In genomic region chr13:31172580-31172979, GRCm38 (mm10) we compare ENCODE assay signal across 19 mouse cellular contexts.
A peak's percentile ranks its signal among the peaks of the same experiment; 100 is the strongest.
DNase-seq lines count a peak whose midpoint lies in the region; ATAC-seq and TF ChIP-seq lines count a peak whose summit lies in the region.
"Had no signal": no experiment of that assay in that cellular context is flagged by ENCODE, and none has a peak within 500 bp of the region (broad histone marks: within the 10 kb centered on the region; RNA-seq: fewer than 3 reads in every experiment).

No protein-coding gene starts in this region.

- H3K4me3 ChIP-seq in stomach, embryonic 14.5 days (ENCODE audit: low read depth, low read length) = no peak overlapping the region
- H3K4me3 ChIP-seq in stomach, embryonic 15.5 days (replicated peaks) = no peak overlapping the region
- H3K4me3 ChIP-seq in stomach, postnatal 0 days (ENCODE audit: low read depth, low read length) = no peak overlapping the region
- H3K4me3 ChIP-seq in hindbrain, embryonic 10.5 days = no peak overlapping the region
- H3K4me3 ChIP-seq: embryonic facial prominence, embryonic 10.5 days; embryonic facial prominence, embryonic 12.5 days; forebrain, embryonic 13.5 days; forebrain, embryonic 15.5 days had no signal

- no peaks in the 10 kb centered on the region for H3K36me3 ChIP-seq in stomach, embryonic 14.5 days (ENCODE audit: control insufficient read depth, insufficient read depth, low read length)
- H3K36me3 ChIP-seq in stomach, embryonic 15.5 days = no peaks in the 10 kb centered on the region
- no peaks in the 10 kb centered on the region for H3K36me3 ChIP-seq in stomach, postnatal 0 days (ENCODE audit: control insufficient read depth, insufficient read depth, low read length)
- H3K36me3 ChIP-seq in hindbrain, embryonic 10.5 days = no peaks in the 10 kb centered on the region
- H3K36me3 ChIP-seq: embryonic facial prominence, embryonic 10.5 days; embryonic facial prominence, embryonic 12.5 days; forebrain, embryonic 15.5 days had no signal

- no peaks in the 10 kb centered on the region for H3K9me3 ChIP-seq in stomach, embryonic 14.5 days (ENCODE audit: control insufficient read depth, low read depth, low read length)
- H3K9me3 ChIP-seq in stomach, embryonic 15.5 days = no peaks in the 10 kb centered on the region
- H3K9me3 ChIP-seq in stomach, postnatal 0 days (ENCODE audit: control insufficient read depth, low read length) = no peaks in the 10 kb centered on the region
- H3K9me3 ChIP-seq in hindbrain, embryonic 10.5 days = no peaks in the 10 kb centered on the region
- H3K9me3 ChIP-seq: embryonic facial prominence, embryonic 10.5 days; embryonic facial prominence, embryonic 12.5 days; forebrain, embryonic 13.5 days; forebrain, embryonic 15.5 days had no signal

- H3K4me1 ChIP-seq in stomach, embryonic 14.5 days (ENCODE audit: control insufficient read depth, insufficient read depth, low read length) = no peaks in the 10 kb centered on the region
- H3K4me1 ChIP-seq in stomach, embryonic 15.5 days = no peaks in the 10 kb centered on the region
- H3K4me1 ChIP-seq in stomach, postnatal 0 days (replicated peaks; ENCODE audit: control insufficient read depth, insufficient read depth) = no peaks in the 10 kb centered on the region
- H3K4me1 ChIP-seq in hindbrain, embryonic 10.5 days (replicated peaks) = no peaks in the 10 kb centered on the region
- H3K4me1 ChIP-seq: embryonic facial prominence, embryonic 10.5 days; embryonic facial prominence, embryonic 12.5 days; forebrain, embryonic 13.5 days; forebrain, embryonic 15.5 days had no signal

- H3K9ac ChIP-seq in stomach, embryonic 14.5 days (replicated peaks; ENCODE audit: low read depth, low read length) = no peak overlapping the region
- H3K9ac ChIP-seq in stomach, embryonic 15.5 days = no peak overlapping the region
- H3K9ac ChIP-seq in stomach, postnatal 0 days (ENCODE audit: low read length) = no peak overlapping the region
- H3K9ac ChIP-seq: embryonic facial prominence, embryonic 12.5 days; forebrain, embryonic 13.5 days; forebrain, embryonic 15.5 days; forebrain, postnatal 0 days had no signal

- no peak overlapping the region for H3K4me2 ChIP-seq in stomach, embryonic 14.5 days (replicated peaks; ENCODE audit: low read depth, low read length)
- no peak overlapping the region for H3K4me2 ChIP-seq in stomach, embryonic 15.5 days
- H3K4me2 ChIP-seq in stomach, postnatal 0 days (replicated peaks; ENCODE audit: low read depth) = no peak overlapping the region
- H3K4me2 ChIP-seq: embryonic facial prominence, embryonic 12.5 days; forebrain, embryonic 13.5 days; forebrain, embryonic 15.5 days had no signal

- no peak for TF ChIP-seq EP300 in stomach, postnatal 0 days (optimal IDR thresholded peaks at IDR 0.05)

- peak; percentile 91 for ATAC-seq in stomach, embryonic 14.5 days (ENCODE audit: insufficient number of reproducible peaks, insufficient read depth, low FRiP score, low read depth)
- peak; percentile 90 for ATAC-seq in stomach, embryonic 15.5 days (ENCODE audit: insufficient read depth, low FRiP score, low read depth)
- ATAC-seq in stomach, postnatal 0 days (ENCODE audit: low FRiP score, low TSS enrichment) = peak; percentile 95
- ATAC-seq: forebrain, embryonic 13.5 days; forebrain, embryonic 15.5 days; forebrain, postnatal 0 days had no signal

- H3K27ac ChIP-seq in stomach, embryonic 14.5 days (ENCODE audit: low read length) = no peak overlapping the region
- H3K27ac ChIP-seq in stomach, embryonic 15.5 days = no peak overlapping the region
- H3K27ac ChIP-seq in stomach, postnatal 0 days (replicated peaks) = no peak overlapping the region
- no peak overlapping the region for H3K27ac ChIP-seq in hindbrain, embryonic 10.5 days
- H3K27ac ChIP-seq: embryonic facial prominence, embryonic 10.5 days; embryonic facial prominence, embryonic 12.5 days; forebrain, embryonic 13.5 days; forebrain, embryonic 15.5 days had no signal

- peak; percentile 33 for DNase-seq in stomach, postnatal 0 days (ENCODE audit: low spot score)
- no peak for DNase-seq in testis, postnatal 14 days (ENCODE audit: low spot score)
- DNase-seq in hindbrain, embryonic 10.5 days (ENCODE audit: low spot score) = no peak
- DNase-seq: adrenal gland, adult 2 months; adrenal gland, postnatal 10 days; adrenal gland, postnatal 25 days; cerebellum, adult 11 months; cerebellum, adult 18-20 months; cerebellum, adult 8-10 months; cerebellum, adult 9-11 months; cerebellum, postnatal 14 days; cerebellum, postnatal 36 days; forebrain, postnatal 0 days had no signal

- WGBS in stomach, embryonic 14.5 days = 82% methylated on average over 5 of the region's 5 CpGs
- WGBS in stomach, embryonic 15.5 days = 79% methylated on average over 5 of the region's 5 CpGs
- 76% methylated on average over 5 of the region's 5 CpGs for WGBS in stomach, postnatal 0 days
- WGBS in hindbrain, embryonic 10.5 days = 96% methylated on average over 5 of the region's 5 CpGs

- H3K27me3 ChIP-seq in stomach, embryonic 14.5 days (ENCODE audit: control insufficient read depth, insufficient read depth, low read length) = no peaks in the 10 kb centered on the region
- H3K27me3 ChIP-seq in stomach, embryonic 15.5 days (replicated peaks) = no peaks in the 10 kb centered on the region
- H3K27me3 ChIP-seq in stomach, postnatal 0 days (ENCODE audit: control insufficient read depth, insufficient read depth, low read length) = no peaks in the 10 kb centered on the region
- H3K27me3 ChIP-seq in hindbrain, embryonic 10.5 days (ENCODE audit: insufficient read depth, poor library complexity, severe bottlenecking) = no peaks in the 10 kb centered on the region
- H3K27me3 ChIP-seq: embryonic facial prominence, embryonic 12.5 days; forebrain, embryonic 13.5 days; forebrain, embryonic 15.5 days had no signal

- TF ChIP-seq CTCF in stomach, postnatal 0 days (IDR thresholded peaks at IDR 0.05; ENCODE audit: low read depth) = no peak
